Mouse (Mus musculus): ENCODE measurements around the gene Olfr1126.
"Not testable (repeated sequence)": the region's sequence is repeated elsewhere in the genome, so short reads cannot be mapped to it uniquely, and the experiment has no call there.

The Olfr1126 gene

GRCm38 (mm10) chr2:87453662-87454061 lies at the start of gene Olfr1126:
Olfr1126 (plus strand) TSS chr2:87453962.
- ChIA-PET CTCF (no interaction called here), POLR2A (no interaction called here)

GRCm38 (mm10) chr2:87416335-87416734 lies 37.4 kb upstream of the Olfr1126 start, which contains the start of gene Olfr1123:
Olfr1123 (plus strand) TSS chr2:87416635.
- CTCF ChIA-PET: no interaction called here
- POLR2A ChIA-PET: no interaction called here

GRCm38 (mm10) chr2:87429975-87430374 lies 23.8 kb upstream of the Olfr1126 start, which contains the start of gene Olfr1124:
Olfr1124 (plus strand) TSS chr2:87430275.
- ChIA-PET CTCF (no interaction called here), POLR2A (no interaction called here)

GRCm38 (mm10) chr2:87437731-87438130 lies 16.0 kb upstream of the Olfr1126 start:
- ChIA-PET CTCF (no interaction called here), POLR2A (no interaction called here)

- POLR2A ChIA-PET: no interaction called here
- CTCF ChIA-PET: no interaction called here
Measured at GRCm38 (mm10) chr2:87461769-87462168, 8.0 kb downstream of the Olfr1126 start.

- ChIA-PET CTCF (interaction anchor here in 2 of 4 experiments (0.5 to 1.6 kb wide), 3 partner anchors 11 to 146 kb away, joined by 4 to 6 read pairs (median 4); no protein-coding TSS in a partner anchor), POLR2A (interaction anchor here in 3 of 4 experiments (0.7 to 3.6 kb wide), 4 partner anchors 10 to 36 kb away, joined by 3 to 25 read pairs (median 6); no protein-coding TSS in a partner anchor)
Measured at GRCm38 (mm10) chr2:87480207-87480606, 26.4 kb downstream of the Olfr1126 start.

- ChIA-PET CTCF (no interaction called here), POLR2A (interaction anchor here (1.0 to 3.6 kb wide), 4 partner anchors 34 to 35 kb away, joined by 3 to 25 read pairs (median 8); no protein-coding TSS in a partner anchor)
Measured at GRCm38 (mm10) chr2:87481158-87481557, 27.4 kb downstream of the Olfr1126 start.

GRCm38 (mm10) chr2:87482276-87482675 lies 28.5 kb downstream of the Olfr1126 start:
- CTCF ChIA-PET: no interaction called here

GRCm38 (mm10) chr2:87496993-87497392 lies 43.2 kb downstream of the Olfr1126 start, which contains the start of gene Pramel7:
Pramel7 (minus strand) TSS chr2:87497093.
- POLR2A ChIA-PET: interaction anchor here in 1 of 4 experiments (1.8 kb wide), 1 partner anchor 19 kb away, joined by 13 read pairs; no protein-coding TSS in a partner anchor

More at GRCm38 (mm10) chr2:87482276-87482675, 28.5 kb downstream of the Olfr1126 start:
- POLR2A ChIA-PET: interaction anchor here in 3 of 4 experiments (1.0 to 3.6 kb wide), 5 partner anchors 33 to 36 kb away, joined by 3 to 25 read pairs (median 7); no protein-coding TSS in a partner anchor

GRCm38 (mm10) chr2:87506265-87506664 lies 52.5 kb downstream of the Olfr1126 start, which contains the start of gene Pramel6:
Pramel6 (plus strand) TSS chr2:87506565.
- POLR2A ChIA-PET: interaction anchor here in 1 of 4 experiments (0.9 to 1.2 kb wide), 2 partner anchors 10 to 15 kb away, joined by 3 to 4 read pairs; no protein-coding TSS in a partner anchor
- CTCF ChIA-PET: no interaction called here

More at GRCm38 (mm10) chr2:87496993-87497392, 43.2 kb downstream of the Olfr1126 start, which contains the start of gene Pramel7:
- CTCF ChIA-PET: not testable (repeated sequence)
